ENCODE assay signal across 9 mouse cellular contexts in the genomic region with DNA sequence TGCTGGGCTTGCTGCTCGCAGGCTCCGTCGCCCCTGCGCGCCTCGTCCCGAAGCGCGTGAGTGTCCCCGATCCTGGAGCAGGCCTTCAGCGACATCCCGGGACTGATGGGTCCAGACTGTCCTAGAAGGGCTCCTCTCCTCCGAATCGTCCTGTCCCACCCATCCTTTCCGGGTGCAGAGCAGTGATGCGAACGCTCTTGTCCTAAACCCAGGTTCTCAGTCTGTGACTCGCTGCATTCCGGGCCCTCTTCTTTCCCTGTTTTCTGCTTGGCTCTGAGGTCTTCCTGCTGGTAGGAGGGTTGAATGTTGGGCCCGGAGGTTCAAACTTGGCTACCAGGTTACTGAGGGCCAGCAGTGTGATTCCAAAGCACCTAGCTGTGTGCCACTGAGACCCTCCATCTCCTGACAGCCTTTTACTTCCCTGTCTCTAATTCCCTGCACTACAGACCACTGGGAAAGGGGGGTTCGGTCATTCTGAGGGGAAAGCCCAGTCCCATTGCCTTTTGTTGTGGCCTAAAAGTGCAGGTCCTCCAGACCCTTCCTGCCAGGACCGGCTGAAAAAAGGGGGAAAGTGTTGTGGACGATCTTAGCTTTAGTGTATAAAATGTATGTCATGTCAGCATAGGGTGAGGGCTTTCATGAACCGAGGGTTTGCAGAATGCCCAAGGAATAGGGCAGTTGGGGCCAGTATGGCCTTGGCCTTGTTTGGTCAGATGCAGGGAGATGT. TPM values are rescaled to one million over a fixed set of nuclear protein-coding genes. Genes with fewer than 3 reads are reported as not detected.
DNase-seq lines count a peak whose midpoint lies in the region; ATAC-seq and TF ChIP-seq lines count a peak whose summit lies in the region.
"Had no signal": no experiment of that assay in that cellular context is flagged by ENCODE, and none has a peak within 500 bp of the region (broad histone marks: within the 10 kb centered on the region; RNA-seq: fewer than 3 reads in every experiment).

No protein-coding gene starts in this region.

- H3K4me1 ChIP-seq in bone marrow, adult 2 months (ENCODE audit: control insufficient read depth, insufficient read depth, low read length): peaks cover 2% of the 10 kb centered on the region; the same call in 1 of the 2 replicates
- H3K4me1 ChIP-seq in hindbrain, embryonic 15.5 days (replicated peaks): peaks cover 26% of the 10 kb centered on the region
- peaks cover 6% of the 10 kb centered on the region; the same call in 1 of the 2 replicates for H3K4me1 ChIP-seq in midbrain, embryonic 16.5 days (ENCODE audit: control insufficient read depth, insufficient read depth, low read length)

- H3K27ac ChIP-seq in bone marrow, adult 2 months (ENCODE audit: control insufficient read depth, insufficient read depth, low read depth, low read length, poor library complexity): peak overlapping the region; percentile 86
- H3K27ac ChIP-seq in hindbrain, embryonic 15.5 days (replicated peaks): peak overlapping the region; percentile 85
- H3K27ac ChIP-seq in midbrain, embryonic 16.5 days (ENCODE audit: low read length): peak overlapping the region; percentile 78

- no peak for TF ChIP-seq CTCF in bone marrow, adult 2 months (IDR thresholded peaks at IDR 0.05; ENCODE audit: control insufficient read depth, insufficient read depth, low read length)

- WGBS in bone marrow, adult 2 months: 4% methylated on average over 24 of the region's 24 CpGs
- 12% methylated on average over 24 of the region's 24 CpGs for WGBS in hindbrain, embryonic 15.5 days
- 13% methylated on average over 24 of the region's 24 CpGs for WGBS in midbrain, embryonic 16.5 days

- peak overlapping the region; percentile 81 for H3K9ac ChIP-seq in hindbrain, embryonic 15.5 days
- peak overlapping the region; percentile 85 for H3K9ac ChIP-seq in midbrain, embryonic 16.5 days (ENCODE audit: low read depth, low read length)

- peak overlapping the region; percentile 86 for H3K4me2 ChIP-seq in hindbrain, embryonic 15.5 days
- H3K4me2 ChIP-seq in midbrain, embryonic 16.5 days (ENCODE audit: low read length): peak overlapping the region; percentile 81

- peak; percentile 44 for DNase-seq in kidney, adult 9 months
- no peak for DNase-seq in kidney, postnatal 10 days
- DNase-seq in left cerebral cortex, adult 8-10 months (ENCODE audit: low spot score in 2 of 2): no peak
- no peak for DNase-seq in spleen, postnatal 4 days (ENCODE audit: low spot score in 2 of 2)

- H3K27me3 ChIP-seq in hindbrain, embryonic 15.5 days: no peaks in the 10 kb centered on the region
- no peaks in the 10 kb centered on the region for H3K27me3 ChIP-seq in midbrain, embryonic 16.5 days (ENCODE audit: control insufficient read depth, insufficient read depth, low read depth, low read length)

- 0 out of 2 replicates have a peak, but pooled peaks cover under 1% of the 10 kb centered on the region for H3K36me3 ChIP-seq in hindbrain, embryonic 15.5 days
- no peaks in the 10 kb centered on the region for H3K36me3 ChIP-seq in midbrain, embryonic 16.5 days (ENCODE audit: control insufficient read depth, insufficient read depth, low read length)

- H3K4me3 ChIP-seq in bone marrow, adult 2 months (replicated peaks; ENCODE audit: control insufficient read depth, low read depth, low read length): peak overlapping the region; percentile 99
- peak overlapping the region; percentile 77 for H3K4me3 ChIP-seq in hindbrain, embryonic 15.5 days
- H3K4me3 ChIP-seq in midbrain, embryonic 16.5 days (ENCODE audit: low read depth, low read length): peak overlapping the region; percentile 59

- no peak for TF ChIP-seq POLR2A in bone marrow, adult 2 months (IDR thresholded peaks at IDR 0.05; ENCODE audit: borderline replicate concordance, control insufficient read depth, low read depth, low read length)

- ATAC-seq in hindbrain, embryonic 15.5 days (ENCODE audit: low FRiP score, low read depth): no peak
- ATAC-seq in midbrain, embryonic 16.5 days: peak; percentile 11
- no peak for ATAC-seq in erythroid progenitor cell, adult 5-6 weeks (replicated peaks; ENCODE audit: low FRiP score, poor library complexity, severe bottlenecking)

- no peaks in the 10 kb centered on the region for H3K9me3 ChIP-seq in hindbrain, embryonic 15.5 days
- H3K9me3 ChIP-seq in midbrain, embryonic 16.5 days (replicated peaks; ENCODE audit: control insufficient read depth, low read length, poor library complexity, severe bottlenecking): no peaks in the 10 kb centered on the region

RNA-seq across cellular contexts. Expression of gene Gm2a, which starts 0.4 kb away (rescaled TPM):
- polyA plus RNA-seq in bone marrow, adult 2 months (2011; ENCODE audit: insufficient read depth, insufficient read length, low replicate concordance, missing spikeins): 7.6 and 20.8 TPM in 2 replicates
- 31.4 and 32.1 TPM in 2 replicates for polyA plus RNA-seq in hindbrain, embryonic 15.5 days (2015; fragmentation: Nextera tagmentation; extraction: Ambion mirVana)
- 22.3 and 32.5 TPM in 2 replicates for polyA plus RNA-seq in midbrain, embryonic 16.5 days (2015; fragmentation: Nextera tagmentation; extraction: Ambion mirVana)
- total RNA-seq in erythroid progenitor cell, adult 5-6 weeks (2015; ENCODE audit: low replicate concordance): 26.4 and 26.7 TPM in 2 replicates
- total RNA-seq in erythroid progenitor cell, adult 5-6 weeks (2017; ENCODE audit: low replicate concordance): 10.9 and 13.8 TPM in 2 replicates
- total RNA-seq in left cerebral cortex, adult 8-10 months (2022): 10 to 100 TPM; 30.5 to 41.8 (median 34.5) TPM

RNA-seq across cellular contexts. Expression of gene Ccdc69, which starts 20.4 kb away (rescaled TPM):
- 2.8 and 7.7 TPM in 2 replicates for polyA plus RNA-seq in bone marrow, adult 2 months (2011; ENCODE audit: insufficient read depth, insufficient read length, low replicate concordance, missing spikeins)
- polyA plus RNA-seq in hindbrain, embryonic 15.5 days (2015; fragmentation: Nextera tagmentation; extraction: Ambion mirVana): 0.45 and 0.49 TPM in 2 replicates
- polyA plus RNA-seq in midbrain, embryonic 16.5 days (2015; fragmentation: Nextera tagmentation; extraction: Ambion mirVana): 0.19 and 0.27 TPM in 2 replicates
- 7.1 and 7.2 TPM in 2 replicates for total RNA-seq in erythroid progenitor cell, adult 5-6 weeks (2015; ENCODE audit: low replicate concordance)
- 1.5 and 2.1 TPM in 2 replicates for total RNA-seq in erythroid progenitor cell, adult 5-6 weeks (2017; ENCODE audit: low replicate concordance)
- under 1 TPM; 0.44 to 0.50 (median 0.47) TPM for total RNA-seq in left cerebral cortex, adult 8-10 months (2022)

RNA-seq across cellular contexts. Expression of gene Slc36a3, which starts 53.2 kb away (rescaled TPM):
- not detected in 2 replicates for polyA plus RNA-seq in bone marrow, adult 2 months (2011; ENCODE audit: insufficient read depth, insufficient read length, low replicate concordance, missing spikeins)
- polyA plus RNA-seq in hindbrain, embryonic 15.5 days (2015; fragmentation: Nextera tagmentation; extraction: Ambion mirVana): not detected in 2 replicates
- polyA plus RNA-seq in midbrain, embryonic 16.5 days (2015; fragmentation: Nextera tagmentation; extraction: Ambion mirVana): not detected in 2 replicates
- total RNA-seq in erythroid progenitor cell, adult 5-6 weeks (2015; ENCODE audit: low replicate concordance): not detected in 2 replicates
- not detected in 2 replicates for total RNA-seq in erythroid progenitor cell, adult 5-6 weeks (2017; ENCODE audit: low replicate concordance)
- not detected for total RNA-seq in left cerebral cortex, adult 8-10 months (2022)
- polyA plus RNA-seq: brain, embryonic 14.5 days had no signal
